Mouse (Mus musculus) forebrain, embryonic 10.5 days (tissue): Measurements from ENCODE around the gene Gon4l. TPM values are rescaled to one million over a fixed set of nuclear protein-coding genes. Genes with fewer than 3 reads are reported as not detected.

Source experiments
- DNase-seq: peaks from one replicate; pipeline ENCODE4 v3.0.0-alpha.2; 2017; ENCODE audit warnings: low spot score; ENCODE audit errors: extremely low spot score
- H3K27ac ChIP-seq: fragments of 300-500 bp; sonication (generic); 2 replicates; pipeline ENCODE4 v1.5.1; 2016; ENCODE audit warnings: mild to moderate bottlenecking
- H3K27me3 ChIP-seq: fragments of 300-500 bp; sonication (generic); 2 replicates; pipeline ENCODE4 v1.6.1; 2016; ENCODE audit warnings: mild to moderate bottlenecking; ENCODE audit not compliant: poor library complexity, severe bottlenecking
- H3K36me3 ChIP-seq: fragments of 300-500 bp; sonication (generic); replicated peaks from 2 replicates; pipeline ENCODE4 v1.6.1; 2016; ENCODE audit warnings: mild to moderate bottlenecking, moderate library complexity
- H3K4me1 ChIP-seq: fragments of 300-500 bp; sonication (generic); 2 replicates; pipeline ENCODE4 v1.6.1; 2016
- H3K4me3 ChIP-seq: fragments of 300-500 bp; sonication (generic); 2 replicates; pipeline ENCODE4 v1.5.1; 2016; ENCODE audit warnings: mild to moderate bottlenecking, moderate library complexity
- H3K9me3 ChIP-seq: fragments of 300-500 bp; sonication (generic); 2 replicates; pipeline ENCODE4 v1.6.1; 2016; ENCODE audit warnings: mild to moderate bottlenecking, moderate library complexity
- WGBS: fragments of 180-500 bp; shearing (Covaris S2); methylation state at CpG from one replicate; pipeline ENCODE4 v1.1.7; 2016; 5-methylcytosine and 5-hydroxymethylcytosine counted together
- polyA plus RNA-seq: library from polyadenylated mRNA; unstranded; fragments of >200 nt; fragmentation: Nextera tagmentation; extraction: Ambion mirVana; gene quantifications from 2 replicates; pipeline ENCODE4 v1.2.1, GENCODE M21; 2016

Gene Gon4l
- polyA plus RNA-seq, 1 experiment from 2014 or later: 18.4 TPM

GRCm38 (mm10) chr3:88921411-88921810 is 86.4 kb downstream of the Gon4l start:
- H3K4me1 ChIP-seq: no peaks in the 10 kb centered on the region
- no peak overlapping the region for H3K27ac ChIP-seq
- WGBS: 95% methylated on average over 9 of the region's 9 CpGs
- H3K36me3 ChIP-seq: peaks cover 66% of the 10 kb centered on the region
- no peak for DNase-seq
- no peak overlapping the region for H3K4me3 ChIP-seq
- H3K9me3 ChIP-seq: peaks cover 7% of the 10 kb centered on the region
- no peaks in the 10 kb centered on the region for H3K27me3 ChIP-seq

GRCm38 (mm10) chr3:88923989-88924591 is 89.1 kb downstream of the Gon4l start:
- no peaks in the 10 kb centered on the region for H3K4me1 ChIP-seq
- DNase-seq: no peak
- H3K27me3 ChIP-seq: no peaks in the 10 kb centered on the region
- WGBS: 95% methylated on average over 8 of the region's 8 CpGs
- H3K4me3 ChIP-seq: no peak overlapping the region
- H3K36me3 ChIP-seq: peaks cover 92% of the 10 kb centered on the region
- H3K27ac ChIP-seq: no peak overlapping the region
- peaks cover 7% of the 10 kb centered on the region for H3K9me3 ChIP-seq

GRCm38 (mm10) chr3:88925651-88926050 is 90.6 kb downstream of the Gon4l start:
- Histone ChIP-seq H3K27me3 (no peaks in the 10 kb centered on the region), H3K4me3 (no peak overlapping the region), H3K9me3 (peaks cover 7% of the 10 kb centered on the region), H3K36me3 (peaks cover 100% of the 10 kb centered on the region), H3K27ac (no peak overlapping the region), H3K4me1 (no peaks in the 10 kb centered on the region)
- 92% methylated on average over 2 of the region's 2 CpGs for WGBS
- DNase-seq: no peak

GRCm38 (mm10) chr3:88929501-88929900 is 94.5 kb downstream of the Gon4l start:
- DNase-seq: no peak
- no peaks in the 10 kb centered on the region for H3K4me1 ChIP-seq
- WGBS: 97% methylated on average over 3 of the region's 3 CpGs
- no peak overlapping the region for H3K4me3 ChIP-seq
- no peaks in the 10 kb centered on the region for H3K27me3 ChIP-seq
- no peaks in the 10 kb centered on the region for H3K9me3 ChIP-seq
- peaks cover 99% of the 10 kb centered on the region for H3K36me3 ChIP-seq
- no peak overlapping the region for H3K27ac ChIP-seq

- H3K4me1 ChIP-seq: no peaks in the 10 kb centered on the region
- H3K27ac ChIP-seq: no peak overlapping the region
- 95% methylated on average over 10 of the region's 10 CpGs for whole genome bisulfite sequencing
- H3K4me3 ChIP-seq: no peak overlapping the region
- no peaks in the 10 kb centered on the region for H3K27me3 ChIP-seq
- peaks cover 83% of the 10 kb centered on the region for H3K36me3 ChIP-seq
- H3K9me3 ChIP-seq: no peaks in the 10 kb centered on the region
- no peak for DNase-seq
These were observed 104.0 kb downstream of the Gon4l start for GRCm38 (mm10) chr3:88939071-88939470.

GRCm38 (mm10) chr3:88939749-88940148 is 104.7 kb downstream of the Gon4l start:
- 88% methylated on average over 3 of the region's 3 CpGs for WGBS
- Histone ChIP-seq H3K36me3 (peaks cover 77% of the 10 kb centered on the region), H3K27ac (no peak overlapping the region), H3K4me3 (no peak overlapping the region), H3K4me1 (no peaks in the 10 kb centered on the region), H3K27me3 (no peaks in the 10 kb centered on the region), H3K9me3 (no peaks in the 10 kb centered on the region)
- no peak for DNase-seq

- no peak for DNase-seq
- Histone ChIP-seq H3K27me3 (no peaks in the 10 kb centered on the region), H3K27ac (no peak overlapping the region), H3K4me3 (no peak overlapping the region), H3K36me3 (peaks cover 52% of the 10 kb centered on the region), H3K9me3 (no peaks in the 10 kb centered on the region), H3K4me1 (peaks cover under 1% of the 10 kb centered on the region; the same call in 1 of the 2 replicates)
- WGBS: 95% methylated on average over 10 of the region's 10 CpGs
These were observed 107.4 kb downstream of the Gon4l start for GRCm38 (mm10) chr3:88942316-88942880.

- Histone ChIP-seq H3K4me3 (no peak overlapping the region), H3K4me1 (peaks cover 17% of the 10 kb centered on the region), H3K27me3 (no peaks in the 10 kb centered on the region), H3K36me3 (peaks cover 34% of the 10 kb centered on the region), H3K27ac (no peak overlapping the region), H3K9me3 (no peaks in the 10 kb centered on the region)
- WGBS: 98% methylated on average over 4 of the region's 4 CpGs
- DNase-seq: no peak
These were observed 109.1 kb downstream of the Gon4l start for GRCm38 (mm10) chr3:88944109-88944508.

- Histone ChIP-seq H3K27me3 (no peaks in the 10 kb centered on the region), H3K9me3 (no peaks in the 10 kb centered on the region), H3K4me3 (peak overlapping the region; percentile 90), H3K27ac (peak overlapping the region; percentile 99), H3K4me1 (peaks cover 38% of the 10 kb centered on the region), H3K36me3 (no peaks in the 10 kb centered on the region)
- WGBS: under 1% methylated on average over 70 of the region's 92 CpGs
- peak; percentile 90 for DNase-seq
These were observed 115.0 kb downstream of the Gon4l start for GRCm38 (mm10) chr3:88949786-88950575.

- Histone ChIP-seq H3K4me3 (peak within 1 kb of the TSS; percentile 90), H3K4me1 (peaks cover 38% of the 10 kb centered on the region), H3K27me3 (no peaks in the 10 kb centered on the region), H3K9me3 (no peaks in the 10 kb centered on the region), H3K36me3 (no peaks in the 10 kb centered on the region), H3K27ac (peak within 1 kb of the TSS; percentile 99)
- peak; percentile 85 for DNase-seq
- WGBS: under 1% methylated on average over 38 of the region's 64 CpGs
These were observed 115.7 kb downstream of the Gon4l start, which contains the start of the genes Ash1l and Dap3 for GRCm38 (mm10) chr3:88950576-88951326. Gene Ash1l, plus strand, starts transcription at chr3:88950622. Gene Dap3, minus strand, starts transcription at chr3:88951181.

- 2% methylated on average over 5 of the region's 5 CpGs for whole genome bisulfite sequencing
- Histone ChIP-seq H3K27ac (peak overlapping the region; percentile 99), H3K27me3 (no peaks in the 10 kb centered on the region), H3K4me3 (peak overlapping the region; percentile 90), H3K9me3 (no peaks in the 10 kb centered on the region), H3K36me3 (no peaks in the 10 kb centered on the region), H3K4me1 (peaks cover 38% of the 10 kb centered on the region)
- DNase-seq: no peak
These were observed 116.3 kb downstream of the Gon4l start for GRCm38 (mm10) chr3:88951327-88951800.

GRCm38 (mm10) chr3:88953246-88953645 is 118.2 kb downstream of the Gon4l start:
- 90% methylated on average over 4 of the region's 4 CpGs for WGBS
- Histone ChIP-seq H3K27ac (no peak overlapping the region), H3K9me3 (no peaks in the 10 kb centered on the region), H3K4me1 (peaks cover 30% of the 10 kb centered on the region), H3K27me3 (no peaks in the 10 kb centered on the region), H3K4me3 (no peak overlapping the region), H3K36me3 (no peaks in the 10 kb centered on the region)
- DNase-seq: no peak
